Mouse (Mus musculus): Measurements from ENCODE around the gene Enthd1.

DNA sequence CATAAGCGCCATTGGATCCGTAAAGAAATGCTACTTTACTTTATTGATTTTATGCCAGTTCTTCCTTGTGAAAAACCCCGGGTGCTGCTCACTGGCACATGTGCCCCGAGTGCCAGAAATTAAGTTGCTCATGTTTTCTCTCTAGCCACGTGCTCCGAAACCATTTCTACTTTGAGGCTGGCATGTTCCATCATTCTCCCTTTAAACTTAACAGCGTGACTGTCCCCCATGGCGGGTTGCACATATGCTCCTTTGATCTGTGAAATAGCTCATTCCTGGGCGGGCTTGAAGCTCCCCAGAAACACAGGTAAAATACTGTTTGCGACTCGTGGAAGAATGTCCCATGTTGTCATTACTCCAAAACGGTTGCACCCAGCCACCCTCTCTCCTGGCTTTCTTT, 33.8 kb upstream of the Enthd1 start:
- no peak for TF ChIP-seq CTCF (IDR thresholded peaks at IDR 0.05; ENCODE audit: borderline replicate concordance, control insufficient read depth, extremely low read depth, insufficient read depth, low read length, poor library complexity)
- TF ChIP-seq POLR2A (IDR thresholded peaks at IDR 0.05; ENCODE audit: control insufficient read depth, extremely low read depth, insufficient read depth, low read length, poor library complexity): no peak
